Comparison of ENCODE assay signal across 18 mouse cellular contexts in genomic region chr12:9345359-9345758, GRCm38 (mm10).
"Had no signal": no experiment of that assay in that cellular context is flagged by ENCODE, and none has a peak within 500 bp of the region (broad histone marks: within the 10 kb centered on the region; RNA-seq: fewer than 3 reads in every experiment).

No protein-coding gene starts in this region.

- H3K4me2 ChIP-seq: liver, embryonic 12.5 days; liver, embryonic 15.5 days; lung, embryonic 15.5 days; midbrain, embryonic 12.5 days; midbrain, embryonic 15.5 days had no signal

- H3K9me3 ChIP-seq: liver, embryonic 12.5 days; liver, embryonic 15.5 days; lung, embryonic 15.5 days; midbrain, embryonic 12.5 days; midbrain, embryonic 15.5 days had no signal

- H3K27ac ChIP-seq: left cerebral cortex, adult 2 months; liver, embryonic 12.5 days; liver, embryonic 15.5 days; lung, embryonic 15.5 days; midbrain, embryonic 12.5 days; midbrain, embryonic 15.5 days had no signal

- ATAC-seq: intestine, postnatal 0 days; liver, embryonic 12.5 days; midbrain, embryonic 15.5 days had no signal

- H3K4me1 ChIP-seq: liver, embryonic 12.5 days; liver, embryonic 15.5 days; lung, embryonic 15.5 days; megakaryocyte, embryonic 14.5 days; midbrain, embryonic 12.5 days; midbrain, embryonic 15.5 days had no signal

- DNase-seq: kidney, adult 2 months; kidney, postnatal 10 days; kidney, postnatal 36 days; layer of hippocampus, postnatal 36 days; liver; lung, adult 18-20 months; lung, postnatal 10 days; lung, postnatal 36 days; thymus, adult 18-20 months; thymus, postnatal 36 days had no signal

- H3K9ac ChIP-seq: liver, embryonic 12.5 days; liver, embryonic 15.5 days; lung, embryonic 15.5 days; midbrain, embryonic 12.5 days; midbrain, embryonic 15.5 days had no signal

- H3K4me3 ChIP-seq: left cerebral cortex, adult 2 months; liver, embryonic 12.5 days; liver, embryonic 15.5 days; lung, embryonic 15.5 days; megakaryocyte, embryonic 14.5 days; midbrain, embryonic 12.5 days; midbrain, embryonic 15.5 days had no signal

- H3K27me3 ChIP-seq: liver, embryonic 12.5 days; liver, embryonic 15.5 days; lung, embryonic 15.5 days; megakaryocyte, embryonic 14.5 days; midbrain, embryonic 12.5 days; midbrain, embryonic 15.5 days had no signal

- H3K36me3 ChIP-seq: liver, embryonic 12.5 days; liver, embryonic 15.5 days; lung, embryonic 15.5 days; midbrain, embryonic 12.5 days; midbrain, embryonic 15.5 days had no signal
